Mouse (Mus musculus): ENCODE data around the gene Lurap1. TPM values are rescaled to one million over a fixed set of nuclear protein-coding genes. Genes with fewer than 3 reads are reported as not detected.
A peak's percentile ranks its signal among the peaks of the same experiment; 100 is the strongest.

Gene Lurap1
- total RNA-seq, 2 experiments from 2014 or later: not detected

DNA sequence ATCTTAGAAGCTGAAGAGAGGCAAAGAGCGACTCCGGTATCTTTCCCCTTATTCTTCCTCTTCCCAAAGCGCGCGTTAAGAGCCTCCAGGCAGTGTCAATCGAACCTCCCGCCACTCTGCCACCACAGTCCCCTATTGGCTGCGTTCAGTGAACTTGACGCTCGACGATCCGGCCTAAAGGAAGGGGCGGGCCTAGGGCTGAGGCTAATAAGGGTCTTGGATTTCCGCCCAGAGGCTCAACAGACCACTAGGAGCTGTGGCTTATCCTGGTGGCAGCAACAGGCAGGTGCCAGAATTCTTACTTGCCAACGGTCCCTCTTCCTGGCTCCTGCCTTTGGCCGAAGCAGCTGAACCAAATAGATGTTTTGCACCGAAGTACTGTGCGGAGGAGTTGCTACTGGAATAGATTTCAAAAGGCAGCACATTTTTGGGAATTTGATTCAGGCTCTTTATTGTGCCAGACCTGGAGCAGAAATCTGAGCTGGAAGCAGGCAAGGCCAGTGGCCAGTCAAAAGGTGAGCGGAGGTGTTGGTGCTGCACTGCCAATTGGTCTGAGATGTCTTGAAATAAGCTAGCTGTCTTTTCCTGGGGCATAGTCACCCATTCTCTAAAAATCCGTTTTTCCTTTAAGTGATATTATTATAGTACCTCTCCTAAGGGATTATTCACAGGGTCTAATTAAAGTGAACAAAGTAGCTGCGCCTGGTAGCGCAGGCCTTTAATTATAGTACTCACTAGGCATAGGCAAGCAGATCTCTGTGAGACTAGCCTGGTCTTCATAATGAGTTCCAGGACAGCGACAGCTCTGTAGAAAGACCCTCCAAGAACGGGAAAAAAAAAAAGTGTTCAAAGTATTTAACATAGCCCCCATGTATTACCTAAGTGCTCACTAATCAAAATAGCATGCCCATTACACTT, 27.3 kb downstream of the Lurap1 start, which contains the start of the genes Rad54l and Pomgnt1:
Gene Rad54l, minus strand, starts transcription at position 89 of the 918 bp plus-strand sequence.
Gene Pomgnt1, plus strand, starts transcription at position 239 of the 918 bp plus-strand sequence.
- peak; percentile 97 for ATAC-seq (replicated peaks; ENCODE audit: low FRiP score, poor library complexity, severe bottlenecking)

DNA sequence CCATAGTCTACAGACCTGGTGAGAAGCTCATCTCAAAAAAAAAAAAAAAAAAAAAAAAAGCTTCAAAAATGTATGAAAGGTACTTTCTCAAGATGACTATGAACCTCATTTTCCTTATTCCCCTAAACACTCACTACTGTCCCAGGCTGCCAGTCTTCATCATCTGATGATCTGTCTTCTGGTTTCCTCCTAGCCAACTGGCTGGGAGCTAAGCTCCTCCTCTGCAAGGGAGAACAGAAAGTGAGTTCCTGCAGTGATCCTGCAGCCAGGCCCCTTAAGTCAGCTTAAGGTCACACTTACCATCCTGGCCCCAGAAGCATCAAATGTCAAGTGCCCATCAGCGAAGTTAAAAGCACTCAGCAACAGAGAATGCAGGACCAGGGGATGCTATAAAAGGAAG, 28.4 kb downstream of the Lurap1 start:
- peak; percentile 68 for ATAC-seq (replicated peaks; ENCODE audit: low FRiP score, poor library complexity, severe bottlenecking)

DNA sequence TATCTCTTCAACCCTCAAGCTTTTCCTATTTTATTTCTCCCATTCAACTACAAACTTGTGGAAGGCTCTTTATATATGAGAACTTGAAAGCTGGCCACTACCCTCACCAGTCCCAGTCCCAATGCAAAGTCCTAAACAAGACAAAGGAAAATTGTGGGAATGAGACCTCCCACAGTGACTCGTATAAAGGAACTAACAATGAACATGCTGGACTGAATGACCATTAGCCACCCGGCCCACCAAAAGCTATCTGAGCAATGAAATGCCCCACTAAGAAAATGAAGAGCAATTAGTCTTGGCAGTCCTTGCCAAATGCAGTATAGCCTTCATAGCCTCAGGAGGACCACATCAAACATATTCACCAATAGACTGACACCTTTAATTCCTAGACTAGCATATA, 39.7 kb downstream of the Lurap1 start:
- ATAC-seq (replicated peaks; ENCODE audit: low FRiP score, poor library complexity, severe bottlenecking): no peak

DNA sequence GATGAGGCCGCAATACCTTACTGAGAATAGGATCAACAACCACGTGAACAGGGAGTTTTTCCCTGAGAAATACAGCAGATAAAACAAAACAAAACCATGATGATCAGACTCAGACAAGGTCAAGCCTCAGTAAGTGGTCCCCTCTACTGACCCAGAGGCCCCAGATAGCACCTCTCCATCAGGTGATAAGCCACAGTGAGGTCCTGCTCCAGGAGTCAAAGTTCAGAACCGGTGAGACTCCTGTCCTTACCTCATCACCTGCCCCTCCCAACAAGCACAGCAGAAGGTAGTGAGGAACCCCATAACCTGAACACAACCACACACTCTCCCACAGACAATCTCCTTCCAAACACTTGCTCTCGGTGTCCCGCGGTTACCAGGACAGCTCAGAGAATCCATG, 40.4 kb downstream of the Lurap1 start:
- ATAC-seq (replicated peaks; ENCODE audit: low FRiP score, poor library complexity, severe bottlenecking): no peak

DNA sequence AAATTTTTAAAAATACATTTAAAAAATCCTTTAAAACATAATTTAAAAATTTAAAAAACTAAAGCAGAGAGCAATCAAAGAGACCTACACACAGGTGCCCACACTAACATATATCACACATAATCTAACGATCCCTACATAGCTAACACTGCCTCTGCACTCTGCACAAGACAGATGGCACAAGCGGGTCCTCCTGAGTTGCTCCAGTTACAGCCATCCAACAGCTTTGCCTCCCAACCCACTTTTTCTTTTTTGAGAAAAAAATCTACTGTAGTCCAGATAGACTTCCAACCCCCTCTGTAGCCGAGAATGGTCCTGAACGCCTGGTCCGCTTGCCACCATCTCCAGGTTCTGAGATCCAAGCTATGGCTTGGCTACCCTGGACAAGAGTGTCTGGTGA, 45.9 kb downstream of the Lurap1 start:
- ATAC-seq (replicated peaks; ENCODE audit: low FRiP score, poor library complexity, severe bottlenecking): no peak

DNA sequence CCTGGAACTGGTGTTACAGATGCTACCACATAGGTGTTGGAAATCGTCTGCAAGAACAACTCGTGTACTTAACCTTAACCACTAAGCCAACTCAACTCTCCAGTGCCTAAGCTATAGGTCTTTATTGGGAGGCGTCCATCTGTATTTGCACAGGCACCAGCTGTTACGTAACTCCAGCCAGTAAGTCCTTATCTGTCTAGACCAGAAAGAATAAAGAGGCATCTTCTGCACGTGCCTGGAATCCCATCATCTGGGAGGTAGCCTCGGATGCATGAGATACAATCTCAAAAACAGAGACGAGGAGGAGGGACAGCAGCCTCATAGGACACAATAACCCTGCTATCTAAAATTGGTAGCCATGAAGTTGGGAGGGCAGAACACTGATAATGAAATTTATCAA, 50.2 kb downstream of the Lurap1 start:
- ATAC-seq (replicated peaks; ENCODE audit: low FRiP score, poor library complexity, severe bottlenecking): peak; percentile 85

DNA sequence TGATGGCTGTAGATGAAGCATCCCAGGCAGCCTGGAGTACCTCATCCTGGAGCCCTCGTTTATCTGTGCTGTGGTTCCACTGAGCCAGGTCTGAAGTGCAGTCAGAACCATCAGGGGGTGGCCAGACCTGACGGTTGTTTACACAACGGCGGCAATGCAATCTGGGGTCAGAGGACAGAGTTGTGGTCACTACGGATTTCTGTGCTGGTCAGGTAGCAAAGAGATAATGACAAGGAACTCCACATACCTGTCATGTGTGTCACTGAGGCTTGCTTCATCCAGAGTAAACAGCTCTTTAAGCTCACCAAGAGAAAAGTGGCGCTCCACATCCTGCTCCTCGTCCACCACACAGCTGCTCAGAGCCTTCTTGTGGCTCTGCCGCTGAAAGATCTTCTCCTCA, 53.9 kb downstream of the Lurap1 start:
- no peak for ATAC-seq (replicated peaks; ENCODE audit: low FRiP score, poor library complexity, severe bottlenecking)

DNA sequence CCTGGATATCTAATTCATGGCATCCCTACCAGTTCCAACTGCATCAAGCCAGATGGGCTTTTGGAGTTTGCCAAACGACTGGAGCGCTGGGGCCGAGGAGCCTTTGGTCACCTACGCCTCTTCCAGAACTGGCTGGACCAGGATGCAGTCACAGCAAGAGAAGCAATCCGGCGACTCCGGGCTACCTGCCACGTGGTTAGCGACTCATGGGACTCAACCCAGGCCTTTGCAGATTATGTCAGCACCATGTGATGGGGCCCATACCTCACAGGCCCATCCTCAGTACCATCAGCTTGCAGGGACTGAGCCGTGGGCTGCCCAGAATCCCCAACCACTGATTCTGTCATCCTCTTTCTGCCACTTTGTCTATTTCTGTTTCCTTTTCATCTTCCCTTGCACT, 54.8 kb downstream of the Lurap1 start:
- no peak for ATAC-seq (replicated peaks; ENCODE audit: low FRiP score, poor library complexity, severe bottlenecking)

DNA sequence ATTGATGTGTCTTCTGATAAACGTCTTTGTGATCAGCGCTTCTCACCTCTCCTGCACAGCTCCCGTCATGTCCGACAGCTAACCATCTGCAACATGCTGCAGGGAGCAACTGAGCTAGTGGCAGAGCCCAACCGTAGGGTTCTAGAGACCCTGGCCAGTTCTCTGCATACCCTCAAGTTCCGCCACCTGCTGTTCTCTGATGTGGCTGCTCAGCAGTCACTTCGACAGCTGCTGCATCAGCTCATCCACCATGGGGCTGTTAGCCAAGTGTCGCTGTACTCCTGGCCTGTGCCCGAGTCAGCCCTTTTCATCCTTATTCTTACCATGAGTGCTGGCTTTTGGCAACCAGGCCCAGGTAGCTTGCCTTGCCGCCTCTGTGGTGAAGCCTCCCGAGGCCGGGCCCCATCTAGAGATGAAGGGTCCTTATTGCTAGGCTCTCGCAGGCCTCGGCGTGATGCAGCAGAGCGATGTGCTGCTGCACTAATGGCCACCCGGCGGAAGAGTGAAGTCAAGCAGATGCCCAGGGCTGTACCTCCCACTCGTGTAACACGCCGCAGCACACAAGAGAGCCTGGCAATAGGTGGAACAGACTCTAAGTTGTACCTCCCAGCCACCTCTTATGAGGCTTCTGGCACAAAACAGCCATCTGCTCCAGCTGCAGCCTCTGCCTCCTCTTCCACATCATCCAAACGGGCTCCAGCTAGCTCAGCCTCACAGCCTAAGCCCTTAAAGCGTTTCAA, 62.5 kb downstream of the Lurap1 start:
- no peak for ATAC-seq (replicated peaks; ENCODE audit: low FRiP score, poor library complexity, severe bottlenecking)

Other genes with a start within 250 kb of the Lurap1 start
- gene Dmbx1, start 211.4 kb downstream of the Lurap1 start, total RNA-seq (2015; ENCODE audit: low replicate concordance): not detected in 2 replicates
- not detected in 2 replicates for gene Dmbx1, start 211.4 kb downstream of the Lurap1 start, total RNA-seq (2017; ENCODE audit: low replicate concordance)
- gene Faah, start 133.4 kb downstream of the Lurap1 start, total RNA-seq (2015; ENCODE audit: low replicate concordance): 0.84 TPM in 1 of 2 replicates, not detected in the other
- gene Faah, start 133.4 kb downstream of the Lurap1 start, total RNA-seq (2017; ENCODE audit: low replicate concordance): 0.64 TPM in 1 of 2 replicates, not detected in the other
- 0.84 and 3.6 TPM in 2 replicates for gene Nsun4, start 97.5 kb downstream of the Lurap1 start, total RNA-seq (2015; ENCODE audit: low replicate concordance)
- 1.4 and 2.1 TPM in 2 replicates for gene Nsun4, start 97.5 kb downstream of the Lurap1 start, total RNA-seq (2017; ENCODE audit: low replicate concordance)
- 302 and 380 TPM in 2 replicates for gene Uqcrh, start 76.3 kb downstream of the Lurap1 start, total RNA-seq (2015; ENCODE audit: low replicate concordance)
- gene Uqcrh, start 76.3 kb downstream of the Lurap1 start, total RNA-seq (2017; ENCODE audit: low replicate concordance): 113 and 237 TPM in 2 replicates
- 8.3 and 9.2 TPM in 2 replicates for gene Lrrc41, start 76.1 kb downstream of the Lurap1 start, total RNA-seq (2015; ENCODE audit: low replicate concordance)
- 5.4 and 11.9 TPM in 2 replicates for gene Lrrc41, start 76.1 kb downstream of the Lurap1 start, total RNA-seq (2017; ENCODE audit: low replicate concordance)
- 40.2 and 41.8 TPM in 2 replicates for gene Rad54l, start 27.6 kb downstream of the Lurap1 start, total RNA-seq (2015; ENCODE audit: low replicate concordance)
- 25.8 and 51.3 TPM in 2 replicates for gene Rad54l, start 27.6 kb downstream of the Lurap1 start, total RNA-seq (2017; ENCODE audit: low replicate concordance)
- gene Pomgnt1, start 27.5 kb downstream of the Lurap1 start, total RNA-seq (2015; ENCODE audit: low replicate concordance): 1.4 TPM in 1 of 2 replicates, not detected in the other
- gene Pomgnt1, start 27.5 kb downstream of the Lurap1 start, total RNA-seq (2017; ENCODE audit: low replicate concordance): 1.0 and 2.6 TPM in 2 replicates
- not detected in 2 replicates for gene Tspan1, start 16.3 kb upstream of the Lurap1 start, total RNA-seq (2015; ENCODE audit: low replicate concordance)
- not detected in 2 replicates for gene Tspan1, start 16.3 kb upstream of the Lurap1 start, total RNA-seq (2017; ENCODE audit: low replicate concordance)
- not detected in 2 replicates for gene 1700042G07Rik, start 22.0 kb upstream of the Lurap1 start, total RNA-seq (2015; ENCODE audit: low replicate concordance)
- not detected in 2 replicates for gene 1700042G07Rik, start 22.0 kb upstream of the Lurap1 start, total RNA-seq (2017; ENCODE audit: low replicate concordance)
- gene Gm49337, start 22.0 kb upstream of the Lurap1 start, total RNA-seq (2015; ENCODE audit: low replicate concordance): not detected in 2 replicates
- gene Gm49337, start 22.0 kb upstream of the Lurap1 start, total RNA-seq (2017; ENCODE audit: low replicate concordance): 1.7 TPM in 1 of 2 replicates, not detected in the other
- 1.8 and 2.1 TPM in 2 replicates for gene Pik3r3, start 70.3 kb upstream of the Lurap1 start, total RNA-seq (2015; ENCODE audit: low replicate concordance)
- gene Pik3r3, start 70.3 kb upstream of the Lurap1 start, total RNA-seq (2017; ENCODE audit: low replicate concordance): 0.26 and 5.7 TPM in 2 replicates

Data from erythroid progenitor cell, adult 5-6 weeks (primary cell).